Mouse (Mus musculus): ENCODE measurements around the gene Ap3s2. TPM values are rescaled to one million over a fixed set of nuclear protein-coding genes. Genes with fewer than 3 reads are reported as not detected.

The Ap3s2 gene
- polyA plus RNA-seq, 2 experiments = 23.1 to 27.3 TPM

GRCm38 (mm10) chr7:79890436-79891221 lies 29.8 kb downstream of the Ap3s2 start:
- no peak for TF ChIP-seq POLR2A (IDR thresholded peaks at IDR 0.05; ENCODE audit: borderline replicate concordance, extremely low read depth, insufficient read depth, insufficient read length)
- peaks cover 25% of the 10 kb centered on the region for H3K36me3 ChIP-seq (ENCODE audit: control insufficient read depth, insufficient read depth, low read length)
- WGBS = 84% methylated on average over 15 of the region's 15 CpGs
- no peak overlapping the region for H3K9ac ChIP-seq (ENCODE audit: low read depth, low read length, severe bottlenecking)
- H3K4me2 ChIP-seq (replicated peaks; ENCODE audit: low read depth, low read length, severe bottlenecking) = no peak overlapping the region
- no peaks in the 10 kb centered on the region for H3K9me3 ChIP-seq (ENCODE audit: control insufficient read depth, low read length)
- DNase-seq (ENCODE audit: low spot score) (no peak), ATAC-seq (ENCODE audit: low FRiP score, low read depth) (no peak)
- H3K27ac ChIP-seq (replicated peaks; ENCODE audit: low read depth, low read length) = no peak overlapping the region
- no peaks in the 10 kb centered on the region for H3K27me3 ChIP-seq (ENCODE audit: control insufficient read depth, insufficient read depth, low read length)
- no peak overlapping the region for H3K4me3 ChIP-seq (replicated peaks; ENCODE audit: low read length)
- H3K4me1 ChIP-seq (ENCODE audit: control insufficient read depth, insufficient read depth, low read length) = no peaks in the 10 kb centered on the region

GRCm38 (mm10) chr7:79888603-79889002 lies 31.8 kb downstream of the Ap3s2 start:
- Histone ChIP-seq H3K27me3 (ENCODE audit: control insufficient read depth, insufficient read depth, low read length) (no peaks in the 10 kb centered on the region), H3K27ac (replicated peaks; ENCODE audit: low read depth, low read length) (no peak overlapping the region), H3K9ac (ENCODE audit: low read depth, low read length, severe bottlenecking) (no peak overlapping the region), H3K9me3 (ENCODE audit: control insufficient read depth, low read length) (no peaks in the 10 kb centered on the region), H3K4me3 (replicated peaks; ENCODE audit: low read length) (no peak overlapping the region), H3K36me3 (ENCODE audit: control insufficient read depth, insufficient read depth, low read length) (peaks cover 28% of the 10 kb centered on the region), H3K4me2 (replicated peaks; ENCODE audit: low read depth, low read length, severe bottlenecking) (no peak overlapping the region), H3K4me1 (ENCODE audit: control insufficient read depth, insufficient read depth, low read length) (no peaks in the 10 kb centered on the region)
- DNase-seq (ENCODE audit: low spot score) = no peak
- no peak for TF ChIP-seq POLR2A (IDR thresholded peaks at IDR 0.05; ENCODE audit: borderline replicate concordance, extremely low read depth, insufficient read depth, insufficient read length)
- ATAC-seq (ENCODE audit: low FRiP score, low read depth) = no peak
- 88% methylated on average over 9 of the region's 9 CpGs for WGBS

GRCm38 (mm10) chr7:79883613-79884334 lies 36.7 kb downstream of the Ap3s2 start:
- H3K9ac ChIP-seq (ENCODE audit: low read depth, low read length, severe bottlenecking) = no peak overlapping the region
- ATAC-seq (ENCODE audit: low FRiP score, low read depth) (no peak), DNase-seq (ENCODE audit: low spot score) (no peak)
- H3K4me2 ChIP-seq (replicated peaks; ENCODE audit: low read depth, low read length, severe bottlenecking) = no peak overlapping the region
- H3K4me1 ChIP-seq (ENCODE audit: control insufficient read depth, insufficient read depth, low read length) = no peaks in the 10 kb centered on the region
- WGBS = 87% methylated on average over 7 of the region's 7 CpGs
- H3K27me3 ChIP-seq (ENCODE audit: control insufficient read depth, insufficient read depth, low read length) = no peaks in the 10 kb centered on the region
- no peak overlapping the region for H3K27ac ChIP-seq (replicated peaks; ENCODE audit: low read depth, low read length)
- peaks cover 44% of the 10 kb centered on the region for H3K36me3 ChIP-seq (ENCODE audit: control insufficient read depth, insufficient read depth, low read length)
- no peaks in the 10 kb centered on the region for H3K9me3 ChIP-seq (ENCODE audit: control insufficient read depth, low read length)
- TF ChIP-seq POLR2A (IDR thresholded peaks at IDR 0.05; ENCODE audit: borderline replicate concordance, extremely low read depth, insufficient read depth, insufficient read length) = no peak
- H3K4me3 ChIP-seq (replicated peaks; ENCODE audit: low read length) = no peak overlapping the region

- Histone ChIP-seq H3K27ac (replicated peaks; ENCODE audit: low read depth, low read length) (no peak overlapping the region), H3K27me3 (ENCODE audit: control insufficient read depth, insufficient read depth, low read length) (no peaks in the 10 kb centered on the region), H3K36me3 (ENCODE audit: control insufficient read depth, insufficient read depth, low read length) (peaks cover 34% of the 10 kb centered on the region), H3K4me3 (replicated peaks; ENCODE audit: low read length) (no peak overlapping the region), H3K9me3 (ENCODE audit: control insufficient read depth, low read length) (no peaks in the 10 kb centered on the region), H3K4me1 (ENCODE audit: control insufficient read depth, insufficient read depth, low read length) (no peaks in the 10 kb centered on the region), H3K4me2 (replicated peaks; ENCODE audit: low read depth, low read length, severe bottlenecking) (no peak overlapping the region), H3K9ac (ENCODE audit: low read depth, low read length, severe bottlenecking) (no peak overlapping the region)
- WGBS = 88% methylated on average over 6 of the region's 6 CpGs
- DNase-seq (ENCODE audit: low spot score) (no peak), ATAC-seq (ENCODE audit: low FRiP score, low read depth) (no peak)
- no peak for TF ChIP-seq POLR2A (IDR thresholded peaks at IDR 0.05; ENCODE audit: borderline replicate concordance, extremely low read depth, insufficient read depth, insufficient read length)
Observed at GRCm38 (mm10) chr7:79881901-79882300, 38.5 kb downstream of the Ap3s2 start.

- DNase-seq (ENCODE audit: low spot score) (peak; percentile 11), ATAC-seq (ENCODE audit: low FRiP score, low read depth) (no peak)
- H3K4me2 ChIP-seq (replicated peaks; ENCODE audit: low read depth, low read length, severe bottlenecking) = no peak overlapping the region
- H3K36me3 ChIP-seq (ENCODE audit: control insufficient read depth, insufficient read depth, low read length) = peaks cover 34% of the 10 kb centered on the region
- H3K9ac ChIP-seq (ENCODE audit: low read depth, low read length, severe bottlenecking) = no peak overlapping the region
- H3K9me3 ChIP-seq (ENCODE audit: control insufficient read depth, low read length) = no peaks in the 10 kb centered on the region
- H3K27me3 ChIP-seq (ENCODE audit: control insufficient read depth, insufficient read depth, low read length) = no peaks in the 10 kb centered on the region
- no peak overlapping the region for H3K4me3 ChIP-seq (replicated peaks; ENCODE audit: low read length)
- H3K4me1 ChIP-seq (ENCODE audit: control insufficient read depth, insufficient read depth, low read length) = no peaks in the 10 kb centered on the region
- peak overlapping the region; percentile 11; the same call in 1 of the 2 replicates for H3K27ac ChIP-seq (replicated peaks; ENCODE audit: low read depth, low read length)
- no peak for TF ChIP-seq POLR2A (IDR thresholded peaks at IDR 0.05; ENCODE audit: borderline replicate concordance, extremely low read depth, insufficient read depth, insufficient read length)
- WGBS = 38% methylated on average over 3 of the region's 3 CpGs
Observed at GRCm38 (mm10) chr7:79880998-79881397, 39.5 kb downstream of the Ap3s2 start.
